Comparison of ENCODE assay signal across 7 mouse cellular contexts in the genomic region with DNA sequence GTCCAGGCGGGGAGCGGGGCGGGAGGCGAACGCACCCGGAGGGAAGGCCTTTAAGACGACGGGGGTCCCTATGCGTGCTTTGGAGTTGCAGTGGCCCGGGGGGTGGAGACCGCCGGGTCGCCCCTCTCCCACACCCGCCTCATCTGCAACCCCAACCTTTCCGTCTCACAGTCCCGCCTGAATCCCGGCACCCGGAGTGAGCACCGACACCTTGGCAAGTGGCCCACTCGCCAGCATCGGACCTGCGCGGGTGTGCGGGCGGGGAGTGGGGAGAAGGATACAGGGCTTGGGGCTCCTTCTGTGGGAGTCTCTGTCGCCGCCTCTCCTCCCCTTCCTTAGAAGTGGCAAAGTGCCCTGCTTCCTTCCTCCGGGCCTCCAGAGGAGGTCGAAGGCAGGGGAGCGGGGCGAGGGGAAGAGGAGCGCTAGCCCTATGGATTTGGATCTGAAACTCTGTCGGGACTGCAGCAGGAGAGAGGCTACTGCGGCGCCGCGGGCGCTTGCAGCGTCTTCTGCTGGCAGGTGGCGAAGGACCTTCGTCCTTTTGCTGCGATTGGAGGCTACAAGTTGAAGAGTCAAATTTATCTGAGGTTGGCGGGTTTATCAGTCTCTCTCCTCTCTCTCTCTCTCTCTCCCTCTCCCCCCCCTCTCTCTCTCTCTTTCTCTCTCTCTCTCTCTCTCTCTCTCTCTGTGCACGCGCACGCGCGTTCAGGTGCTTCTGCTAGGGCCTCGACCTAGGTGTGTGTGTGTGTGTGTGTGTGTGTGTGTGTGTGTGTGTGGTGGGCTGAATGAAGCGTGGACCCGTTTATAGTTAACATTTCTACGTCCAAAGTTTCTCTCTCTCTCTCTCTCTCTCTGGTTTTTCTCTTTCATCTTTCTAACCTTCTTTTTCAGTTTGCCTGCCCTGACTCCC. TPM values are rescaled to one million over a fixed set of nuclear protein-coding genes. Genes with fewer than 3 reads are reported as not detected.
DNase-seq lines count a peak whose midpoint lies in the region; ATAC-seq lines count a peak whose summit lies in the region.

No protein-coding gene starts in this region.

- no peak for ATAC-seq in heart, embryonic 13.5 days (ENCODE audit: extremely low read depth, insufficient number of reproducible peaks, low FRiP score, low TSS enrichment)
- peak; percentile 71 for ATAC-seq in midbrain, embryonic 11.5 days (ENCODE audit: low FRiP score)

- no peaks in the 10 kb centered on the region for H3K36me3 ChIP-seq in heart, embryonic 13.5 days
- no peaks in the 10 kb centered on the region for H3K36me3 ChIP-seq in midbrain, embryonic 11.5 days (ENCODE audit: control insufficient read depth, insufficient read depth, low read length)

- peaks cover 16% of the 10 kb centered on the region for H3K4me1 ChIP-seq in heart, embryonic 13.5 days
- peaks cover 6% of the 10 kb centered on the region for H3K4me1 ChIP-seq in midbrain, embryonic 11.5 days (ENCODE audit: control insufficient read depth, insufficient read depth, low read length)

- H3K4me2 ChIP-seq in heart, embryonic 13.5 days = peak overlapping the region; percentile 75
- H3K4me2 ChIP-seq in midbrain, embryonic 11.5 days = peak overlapping the region; percentile 72

- peak overlapping the region; percentile 58 for H3K4me3 ChIP-seq in heart, embryonic 13.5 days
- peak overlapping the region; percentile 40 for H3K4me3 ChIP-seq in midbrain, embryonic 11.5 days (ENCODE audit: low read depth, low read length)

- WGBS in heart, embryonic 13.5 days = under 1% methylated on average over 43 of the region's 52 CpGs
- 2% methylated on average over 47 of the region's 52 CpGs for WGBS in midbrain, embryonic 11.5 days

- no peak overlapping the region for H3K9ac ChIP-seq in heart, embryonic 13.5 days
- H3K9ac ChIP-seq in midbrain, embryonic 11.5 days (ENCODE audit: low read length) = peak overlapping the region; percentile 28; the same call in 1 of the 2 replicates

- H3K27me3 ChIP-seq in heart, embryonic 13.5 days (replicated peaks) = peaks cover 53% of the 10 kb centered on the region
- H3K27me3 ChIP-seq in midbrain, embryonic 11.5 days (ENCODE audit: control insufficient read depth, insufficient read depth, low read length) = peaks cover 31% of the 10 kb centered on the region

- no peaks in the 10 kb centered on the region for H3K9me3 ChIP-seq in heart, embryonic 13.5 days
- no peaks in the 10 kb centered on the region for H3K9me3 ChIP-seq in midbrain, embryonic 11.5 days (ENCODE audit: control insufficient read depth, low read length)

- no peak overlapping the region for H3K27ac ChIP-seq in heart, embryonic 13.5 days (replicated peaks)
- no peak overlapping the region for H3K27ac ChIP-seq in midbrain, embryonic 11.5 days (ENCODE audit: low read depth, low read length)

- DNase-seq in urinary bladder, adult 2 months (ENCODE audit: low spot score) = peak; percentile 20
- DNase-seq in urinary bladder, postnatal 25 days (ENCODE audit: low spot score) = no peak
- DNase-seq in cerebellum, postnatal 14 days = peak; percentile 53 to 63
- peak; percentile 26 to 33 for DNase-seq in layer of hippocampus, adult 8-10 months (ENCODE audit: low spot score in 2 of 2)
- DNase-seq in midbrain, embryonic 11.5 days (ENCODE audit: low spot score, missing footprints) = peak; percentile 94
- no peak for DNase-seq in yolk sac, embryonic 10.5 days (ENCODE audit: low spot score)

RNA-seq across cellular contexts. Expression of gene Akain1, which starts 0.7 kb away (rescaled TPM):
- polyA plus RNA-seq in urinary bladder, adult 2 months (2012; rRNA removed) = not detected in 2 replicates
- polyA plus RNA-seq in heart, embryonic 13.5 days (2015; fragmentation: Nextera tagmentation; extraction: Ambion mirVana) = not detected in 2 replicates
- 10 to 100 TPM; 14.6 to 17.5 (median 16.6) TPM for total RNA-seq in layer of hippocampus, adult 8-10 months (2022)
- polyA plus RNA-seq in midbrain, embryonic 11.5 days (2014; fragmentation: Nextera tagmentation; extraction: Ambion mirVana) = 0.11 TPM in 1 of 2 replicates, not detected in the other

RNA-seq across cellular contexts. Expression of gene Zbtb14, which starts 57.0 kb away (rescaled TPM):
- polyA plus RNA-seq in urinary bladder, adult 2 months (2012; rRNA removed) = 12.9 and 16.0 TPM in 2 replicates
- 13.3 and 15.4 TPM in 2 replicates for polyA plus RNA-seq in heart, embryonic 13.5 days (2015; fragmentation: Nextera tagmentation; extraction: Ambion mirVana)
- total RNA-seq in layer of hippocampus, adult 8-10 months (2022) = 10 to 100 TPM; 20.9 to 24.4 (median 22.4) TPM
- 35.7 and 38.3 TPM in 2 replicates for polyA plus RNA-seq in midbrain, embryonic 11.5 days (2014; fragmentation: Nextera tagmentation; extraction: Ambion mirVana)

Comparison
In these comparisons a context has a peak if more than half of its experiments do, and no peak if none do; other contexts are left out.
1. DNase-seq: peak in urinary bladder, adult 2 months (single experiment), cerebellum, postnatal 14 days (2 of 2), layer of hippocampus, adult 8-10 months (2 of 2) and midbrain, embryonic 11.5 days (single experiment); none in urinary bladder, postnatal 25 days (single experiment) and yolk sac, embryonic 10.5 days (single experiment).